Mouse (Mus musculus): Measurements from ENCODE around the gene Gm21943.
"Not testable (repeated sequence)": the region's sequence is repeated elsewhere in the genome, so short reads cannot be mapped to it uniquely, and the experiment has no call there.

The Gm21943 gene

DNA sequence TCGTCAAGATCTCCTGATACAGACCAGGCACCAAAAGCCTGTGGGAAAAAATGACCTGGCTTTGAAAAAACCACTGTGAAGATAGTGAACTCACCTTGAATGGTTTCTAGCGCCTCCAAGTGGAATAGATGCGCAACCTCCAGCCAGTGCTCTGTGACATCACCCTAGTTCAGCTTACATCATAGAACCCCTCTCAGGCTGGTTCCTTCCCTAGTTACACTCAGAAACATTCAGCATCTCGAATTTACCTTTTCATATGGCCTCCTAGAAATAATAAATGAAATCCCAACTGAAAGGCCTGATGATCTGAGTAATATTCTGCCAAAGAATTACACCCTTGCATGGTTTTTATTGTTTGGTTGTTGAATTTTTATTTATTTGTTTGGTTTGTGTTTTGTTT is at the start of gene Gm21943:
TSS of gene Gm21943 (minus strand) at position 101 of the 400 bp plus-strand sequence.
- DNase-seq = not testable (repeated sequence)
